Mouse (Mus musculus): ENCODE data around the gene Pld3.
"Not testable (repeated sequence)": the region's sequence is repeated elsewhere in the genome, so short reads cannot be mapped to it uniquely, and the experiment has no call there.

Pld3 gene

DNA sequence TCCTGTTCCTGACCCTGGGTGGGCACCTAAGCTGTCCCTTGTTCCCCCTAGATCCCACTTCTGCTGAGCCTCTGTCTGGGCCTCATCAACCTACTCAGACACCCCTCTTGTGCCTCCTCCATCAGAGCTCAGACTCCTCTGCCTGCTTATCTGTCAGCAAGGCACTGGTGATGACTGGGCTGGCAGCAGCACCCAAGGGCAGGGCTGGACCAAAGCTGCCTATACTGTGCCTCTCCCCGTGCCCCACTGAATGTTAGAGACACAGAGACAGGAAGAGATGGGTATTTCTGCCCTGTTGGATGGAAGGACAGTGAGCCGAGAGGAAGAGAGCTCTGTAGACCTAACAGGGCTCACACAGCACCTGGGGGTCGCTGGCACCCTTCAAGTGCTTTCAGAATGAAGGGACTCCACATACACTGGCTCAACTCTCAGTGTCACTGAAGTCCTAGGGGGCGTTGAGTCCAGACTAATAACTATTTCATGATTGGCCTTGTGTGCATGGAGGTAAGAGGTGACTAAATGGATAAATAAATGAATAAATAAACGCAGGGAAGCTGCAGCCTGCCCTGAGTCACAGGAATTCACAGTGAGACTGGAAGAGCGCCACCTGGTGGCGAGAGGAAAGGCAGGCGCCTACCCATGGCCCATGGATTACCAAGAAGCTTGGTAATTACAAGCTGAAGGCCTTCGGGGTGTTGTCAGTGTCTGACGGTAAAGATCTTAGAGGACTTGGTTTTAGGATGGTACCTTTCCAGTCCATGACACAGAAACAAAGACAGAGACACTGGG, 26.8 kb downstream of the Pld3 start:
- DNase-seq (ENCODE audit: low read depth, low spot score): no peak

DNA sequence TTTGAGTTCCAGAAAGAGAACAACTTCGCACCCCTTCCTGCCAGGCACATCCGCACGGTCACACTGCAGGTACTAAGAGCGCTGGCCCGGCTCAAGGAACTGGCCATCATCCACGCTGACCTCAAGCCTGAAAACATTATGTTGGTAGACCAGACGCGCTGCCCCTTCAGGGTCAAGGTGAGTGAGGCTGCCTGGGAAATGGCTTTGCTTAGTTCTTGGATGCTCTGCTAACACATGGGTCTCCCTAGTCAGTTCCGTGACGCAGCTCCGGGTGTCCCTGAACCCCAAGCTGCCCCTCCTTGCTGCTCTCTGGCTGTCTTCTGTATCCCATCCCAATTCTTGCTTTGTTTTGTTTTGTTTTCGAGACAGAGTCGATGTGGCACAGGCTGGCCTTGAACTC, 29.2 kb downstream of the Pld3 start:
- no peak for DNase-seq (ENCODE audit: low read depth, low spot score)

DNA sequence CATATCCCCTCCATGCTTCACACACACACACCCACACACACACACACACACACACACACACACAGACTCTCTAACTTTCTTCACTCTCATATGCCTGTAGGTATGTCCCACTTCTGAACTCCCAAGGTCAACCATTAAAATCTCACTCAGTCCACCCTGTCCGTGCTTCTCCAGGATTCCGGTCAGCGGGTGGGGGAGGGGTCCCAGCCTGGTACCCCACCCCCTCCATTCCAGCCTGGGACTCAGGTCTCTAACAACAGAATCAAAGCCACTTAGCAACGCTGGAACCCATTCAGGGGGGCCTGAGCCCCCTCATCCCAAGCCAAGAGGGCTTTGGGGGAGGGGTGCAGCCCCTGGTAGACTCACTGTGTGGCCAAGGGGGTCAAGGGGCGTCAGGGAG, 30.1 kb downstream of the Pld3 start, which contains the start of gene Hipk4:
Gene Hipk4 (plus strand): TSS at position 301 of the 400 bp plus-strand sequence.
- DNase-seq (ENCODE audit: low read depth, low spot score): no peak

DNA sequence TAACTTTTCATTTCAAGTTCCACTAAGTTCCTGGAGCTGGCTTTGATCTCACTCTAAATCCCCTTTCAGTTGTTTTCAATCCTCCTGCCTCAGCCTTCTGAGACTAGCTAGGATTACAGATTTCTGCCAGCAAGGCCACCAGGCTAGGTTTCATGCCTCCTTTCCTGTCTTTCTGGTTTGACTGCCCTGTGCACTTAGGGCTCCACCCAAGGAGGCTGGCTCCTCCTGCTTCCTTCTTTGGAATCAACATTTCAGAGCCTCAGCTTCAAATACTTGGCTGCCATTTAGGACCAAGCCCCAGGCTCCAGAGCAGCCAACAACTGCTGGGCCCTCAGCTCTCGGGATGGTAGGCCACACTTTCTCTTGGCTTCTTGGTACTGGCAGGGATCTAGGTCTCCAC, 32.4 kb downstream of the Pld3 start:
- no peak for DNase-seq (ENCODE audit: low read depth, low spot score)

DNA sequence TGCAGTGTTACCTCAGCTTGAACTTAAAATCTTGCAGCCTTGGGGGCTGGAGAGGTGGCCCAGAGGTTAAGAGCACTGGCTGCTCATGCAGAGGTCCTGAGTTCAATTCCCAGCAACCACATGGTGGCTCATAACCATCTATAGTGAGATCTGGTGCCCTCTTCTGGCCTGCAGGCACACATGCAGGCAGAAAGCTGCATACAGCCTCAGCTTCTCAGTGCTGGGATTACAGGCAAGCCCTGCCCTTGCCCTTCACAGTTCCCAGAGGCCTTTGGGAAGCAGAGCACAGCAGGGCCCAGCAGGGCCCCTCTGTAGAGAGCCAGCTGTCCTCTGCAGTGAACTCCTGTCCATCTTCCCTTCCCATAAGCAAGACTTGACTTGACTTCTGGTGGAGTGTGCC, 32.9 kb downstream of the Pld3 start:
- no peak for DNase-seq (ENCODE audit: low read depth, low spot score)

DNA sequence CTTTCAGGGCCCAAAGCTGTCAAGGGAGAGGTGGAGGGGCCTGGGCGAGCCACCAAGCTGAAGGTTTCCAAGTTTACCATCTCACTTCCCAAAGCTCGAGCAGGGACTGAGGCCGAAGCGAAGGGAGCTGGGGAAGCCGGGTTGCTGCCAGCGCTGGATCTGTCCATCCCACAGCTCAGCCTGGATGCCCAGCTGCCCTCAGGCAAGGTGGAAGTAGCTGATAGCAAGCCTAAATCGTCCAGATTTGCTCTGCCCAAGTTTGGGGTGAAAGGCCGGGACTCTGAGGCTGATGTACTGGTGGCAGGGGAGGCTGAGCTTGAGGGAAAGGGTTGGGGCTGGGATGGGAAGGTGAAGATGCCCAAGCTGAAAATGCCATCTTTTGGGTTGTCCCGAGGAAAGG, 34.7 kb downstream of the Pld3 start:
- DNase-seq (ENCODE audit: low read depth, low spot score): no peak

DNA sequence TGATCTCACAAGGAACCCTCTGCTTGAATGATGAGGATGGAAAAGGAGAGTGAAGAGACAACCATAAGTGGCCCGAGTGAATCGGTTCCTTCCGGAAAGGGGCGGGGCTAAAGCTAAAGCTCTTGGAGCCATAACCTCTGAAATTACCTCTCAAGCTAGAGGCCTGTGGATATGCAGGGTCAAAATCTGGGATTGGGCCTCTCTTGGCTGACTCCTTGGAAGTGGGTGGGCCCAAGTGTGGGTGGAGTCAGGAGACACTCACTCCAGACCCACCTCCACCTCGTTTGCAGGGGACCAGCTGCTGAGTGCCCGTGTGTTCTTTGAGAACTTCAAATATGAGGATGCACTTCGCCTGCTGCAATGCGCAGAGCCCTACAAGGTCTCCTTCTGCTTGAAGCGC, 38.1 kb downstream of the Pld3 start:
- DNase-seq (ENCODE audit: low read depth, low spot score): no peak

DNA sequence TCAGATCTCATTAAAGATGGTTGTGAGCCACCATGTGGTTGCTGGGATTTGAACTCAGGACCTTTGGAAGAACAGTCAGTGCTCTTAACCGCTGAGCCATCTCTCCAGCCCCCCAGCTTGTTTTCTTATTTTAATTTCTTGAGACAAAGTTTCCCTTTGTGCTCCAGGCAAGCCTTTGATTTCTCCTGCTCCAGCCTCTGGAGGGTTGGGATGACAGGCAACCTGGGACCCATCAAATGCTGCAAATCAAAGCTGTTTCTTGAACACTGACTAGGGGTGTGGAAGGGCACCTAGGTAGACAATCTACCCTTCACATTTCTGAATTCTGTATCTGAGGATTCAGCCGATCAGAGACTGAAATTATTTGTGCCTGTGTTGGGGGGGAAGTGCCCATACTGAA, 42.2 kb downstream of the Pld3 start:
- DNase-seq (ENCODE audit: low read depth, low spot score): no peak

DNA sequence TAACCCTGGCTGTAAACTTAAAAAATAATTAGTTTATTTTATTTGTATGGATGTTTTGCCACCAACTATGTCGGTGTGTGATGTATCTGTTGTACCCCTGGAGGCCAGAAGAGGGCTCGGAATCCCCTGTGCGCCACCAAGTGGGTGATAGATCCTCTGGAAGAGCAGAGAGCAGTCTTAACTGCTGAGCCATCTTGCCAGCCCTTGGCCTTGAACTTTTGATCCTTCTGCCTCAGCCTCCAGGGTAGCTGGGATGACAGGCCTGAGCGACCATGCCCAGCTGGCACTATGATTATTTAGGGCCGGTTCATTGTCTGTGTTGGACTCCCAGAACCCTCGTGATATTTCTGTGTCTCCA, 44.4 kb downstream of the Pld3 start:
- peak; percentile 65 for DNase-seq (ENCODE audit: low read depth, low spot score)

DNA sequence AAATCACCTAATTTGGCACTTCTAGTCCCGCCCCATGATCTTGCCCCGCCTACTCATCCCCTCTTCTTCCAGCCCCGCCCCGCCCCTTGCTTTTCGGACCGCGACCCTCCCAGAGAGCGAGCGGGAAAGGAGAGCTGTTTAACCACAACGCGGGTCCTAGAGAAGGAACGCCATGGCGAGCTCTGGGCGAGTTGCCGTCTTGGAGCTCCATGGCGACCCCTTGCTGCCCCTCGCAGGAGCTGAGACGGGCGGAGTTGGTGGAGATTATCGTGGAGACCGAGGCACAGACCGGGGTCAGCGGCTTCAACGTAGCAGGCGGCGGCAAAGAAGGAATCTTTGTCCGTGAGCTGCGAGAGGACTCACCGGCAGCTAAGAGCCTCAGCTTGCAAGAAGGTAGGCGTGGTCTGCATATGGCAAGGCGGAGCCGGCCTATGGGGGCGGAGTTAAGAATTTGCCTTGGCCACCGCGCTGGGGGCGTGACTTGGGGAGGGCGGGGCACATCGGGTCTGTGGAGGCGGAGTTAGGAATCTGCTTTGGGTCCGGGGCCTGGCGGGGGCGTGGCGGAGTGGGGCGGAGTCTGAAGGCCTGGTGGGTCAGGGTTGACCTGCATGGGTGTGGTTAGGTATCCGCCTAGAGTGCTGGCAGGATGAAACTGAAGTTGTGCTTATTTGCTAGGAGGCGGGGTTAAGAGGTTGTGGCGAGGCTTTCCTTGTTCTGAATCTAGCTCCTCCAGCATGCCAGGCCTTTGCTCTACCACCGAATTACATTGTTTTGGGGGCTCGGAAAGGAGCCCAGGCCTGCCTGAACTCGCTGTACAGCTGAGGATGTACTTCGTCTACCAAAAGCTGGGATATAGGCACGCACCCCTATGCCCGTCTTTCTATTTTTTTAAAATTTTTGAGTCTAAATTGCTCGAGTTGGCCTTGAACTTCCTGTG, 45.0 kb downstream of the Pld3 start:
- DNase-seq (ENCODE audit: low read depth, low spot score): peak; percentile 96

DNA sequence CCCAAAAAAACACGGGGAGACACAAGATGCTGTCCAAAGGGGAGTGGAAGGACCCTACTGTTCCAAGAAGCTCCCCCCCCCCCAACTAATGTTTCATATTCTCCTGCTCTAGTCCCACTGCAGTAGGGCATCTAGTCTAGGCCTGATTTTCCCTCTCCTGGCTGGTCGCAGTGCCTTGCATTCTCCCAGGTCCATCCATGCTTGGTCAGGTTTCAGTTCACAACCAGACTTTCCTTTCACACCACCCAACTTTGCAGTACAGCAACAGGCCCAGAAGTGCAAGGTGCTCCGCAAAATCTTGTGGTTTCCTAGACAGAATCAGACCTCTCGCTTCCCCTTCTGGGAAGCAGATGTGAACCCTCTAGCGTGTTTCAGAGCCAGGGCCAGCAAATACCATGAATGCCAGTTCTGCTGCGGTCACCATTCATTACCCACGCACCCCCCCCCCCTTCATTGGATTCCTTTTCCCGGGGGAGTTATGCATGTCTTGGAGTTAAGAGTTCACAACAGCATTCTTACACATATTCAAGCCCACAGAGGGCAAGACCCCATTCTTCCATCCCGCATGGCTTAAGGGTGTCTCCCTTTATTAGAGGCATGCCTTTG, 46.1 kb downstream of the Pld3 start:
- no peak for DNase-seq (ENCODE audit: low read depth, low spot score)

DNA sequence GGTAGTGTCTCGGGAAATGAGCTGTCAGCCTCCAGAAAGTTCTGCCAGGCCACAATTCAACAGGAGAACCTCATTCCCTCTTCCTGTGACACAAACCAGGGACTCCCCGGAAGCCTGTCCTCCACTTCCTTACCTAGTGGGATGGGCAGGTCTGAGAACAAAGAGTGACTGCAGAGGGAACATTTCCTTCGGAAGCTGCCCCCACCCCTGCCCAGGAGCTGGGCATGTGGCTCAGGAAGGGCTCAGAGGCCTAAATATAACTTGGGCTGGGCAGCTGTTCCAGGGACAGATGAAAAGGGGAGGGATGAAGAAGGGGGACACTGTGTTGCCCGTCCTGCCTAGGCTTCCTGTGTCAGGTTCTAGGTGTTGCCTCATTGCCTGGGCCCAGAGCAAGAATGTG, 51.4 kb downstream of the Pld3 start:
- DNase-seq (ENCODE audit: low read depth, low spot score): no peak

DNA sequence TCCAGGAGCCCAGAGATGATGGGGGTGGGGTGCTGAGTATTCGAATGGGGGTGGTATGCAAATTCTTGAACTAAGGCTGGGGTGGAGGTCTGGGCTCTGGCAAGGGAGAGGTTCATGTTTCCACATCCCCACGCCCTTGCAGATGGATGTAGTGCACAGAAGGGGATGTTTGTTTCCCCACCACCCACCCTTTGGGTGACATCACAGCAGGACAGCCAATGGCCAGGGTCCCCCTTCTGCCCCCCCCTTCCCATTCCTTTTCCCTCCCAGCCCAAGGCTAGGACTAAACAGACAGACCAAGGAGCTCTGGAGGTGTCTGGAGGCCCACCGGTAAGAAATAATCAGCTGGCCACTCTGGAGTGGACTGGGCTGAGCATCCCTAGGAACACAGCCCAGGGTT, 54.0 kb downstream of the Pld3 start, which contains the start of gene Prx:
Gene Prx (plus strand): TSS at position 289 of the 400 bp plus-strand sequence.
- no peak for DNase-seq (ENCODE audit: low read depth, low spot score)

DNA sequence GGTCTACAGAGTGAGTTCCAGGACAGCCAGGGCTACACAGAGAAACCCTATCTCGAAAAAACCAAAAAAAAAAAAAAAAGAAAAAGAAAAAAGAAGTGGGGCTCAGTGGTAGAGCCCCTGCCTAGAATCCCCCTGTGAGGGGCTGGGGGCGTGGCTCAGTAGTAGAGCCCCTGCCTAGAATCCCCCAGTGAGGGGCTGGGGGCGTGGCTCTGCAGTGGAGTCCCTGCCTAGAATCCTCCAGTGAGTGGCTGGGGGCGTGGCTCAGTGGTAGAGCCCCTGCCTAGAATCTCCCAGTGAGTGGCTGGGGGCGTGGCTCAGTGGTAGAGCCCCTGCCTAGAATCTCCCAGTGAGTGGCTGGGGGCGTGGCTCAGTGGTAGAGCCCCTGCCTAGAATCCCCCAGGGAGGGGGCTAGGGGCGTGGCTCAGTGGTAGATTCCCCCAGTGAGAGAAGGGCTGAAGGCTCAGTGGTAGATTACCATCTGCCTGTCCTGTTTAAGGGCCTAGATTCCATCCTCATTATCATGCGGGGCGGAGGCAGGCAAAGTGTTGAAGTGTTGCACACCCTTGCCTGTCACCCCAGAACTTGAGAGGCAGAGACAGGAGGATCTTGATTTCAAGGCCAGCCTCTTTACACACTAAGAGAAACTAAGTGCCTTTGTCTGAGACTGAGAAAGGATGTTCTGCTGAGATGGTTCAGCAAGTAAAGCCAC, 58.2 kb downstream of the Pld3 start:
- DNase-seq (ENCODE audit: low read depth, low spot score): not testable (repeated sequence)

DNA sequence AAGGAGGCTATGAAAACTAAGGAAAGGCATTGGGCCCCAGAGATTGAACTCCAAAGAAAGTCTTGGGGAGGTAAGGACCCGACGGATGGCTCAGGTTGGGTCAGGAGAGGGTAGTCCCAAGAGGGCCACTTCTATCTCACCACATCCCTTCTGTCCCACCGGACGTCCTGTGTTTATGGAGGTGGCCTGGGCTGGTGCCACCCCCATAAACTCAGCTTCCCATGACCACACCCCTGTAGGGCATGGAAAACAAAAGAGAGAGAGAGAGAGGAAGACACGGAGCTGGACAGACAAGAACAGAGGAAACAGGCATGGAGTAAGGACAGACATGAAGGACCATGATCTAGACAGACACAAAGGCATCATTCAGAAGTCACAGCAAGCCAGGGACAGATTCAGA, 59.6 kb downstream of the Pld3 start:
- DNase-seq (ENCODE audit: low read depth, low spot score): no peak

DNA sequence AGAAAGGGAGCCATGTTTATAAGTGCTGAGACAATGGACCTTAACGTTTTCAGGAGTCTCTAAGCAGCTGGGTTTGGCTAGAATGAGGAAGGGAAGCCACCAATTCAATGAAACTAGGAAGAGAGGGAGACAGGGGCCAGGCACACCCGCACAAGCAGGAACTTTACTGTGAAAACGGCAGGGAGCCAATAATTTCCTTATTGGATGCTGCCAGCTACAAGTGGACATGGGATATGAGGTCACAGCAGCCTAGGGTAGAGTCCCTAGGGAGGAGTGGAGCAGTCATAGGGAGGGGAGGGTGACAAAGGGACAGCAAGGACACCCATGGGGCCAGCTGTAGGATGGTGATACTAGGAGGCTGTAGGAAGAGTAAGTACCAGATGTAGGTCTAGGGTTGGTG, 60.0 kb downstream of the Pld3 start:
- no peak for DNase-seq (ENCODE audit: low read depth, low spot score)

DNA sequence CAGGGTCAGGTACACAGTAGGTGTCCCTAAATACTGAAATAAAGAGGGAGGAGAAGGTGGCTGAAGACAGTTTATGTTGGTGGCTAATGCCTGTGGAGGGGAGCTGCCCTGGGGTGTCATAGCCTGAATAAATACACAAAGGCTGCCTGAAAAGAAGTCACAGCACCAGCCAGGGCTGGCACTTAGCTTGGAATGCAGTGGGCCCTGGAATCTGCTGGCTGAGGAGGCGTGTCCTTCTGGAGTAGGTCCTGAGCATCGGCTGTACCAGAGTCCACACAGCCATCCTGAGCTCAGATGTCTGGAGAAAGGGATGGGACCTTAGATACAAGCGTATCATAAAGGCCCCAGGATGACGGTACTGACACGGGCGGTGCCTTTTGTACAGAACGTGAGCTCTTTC, 61.2 kb downstream of the Pld3 start:
- DNase-seq (ENCODE audit: low read depth, low spot score): no peak

DNA sequence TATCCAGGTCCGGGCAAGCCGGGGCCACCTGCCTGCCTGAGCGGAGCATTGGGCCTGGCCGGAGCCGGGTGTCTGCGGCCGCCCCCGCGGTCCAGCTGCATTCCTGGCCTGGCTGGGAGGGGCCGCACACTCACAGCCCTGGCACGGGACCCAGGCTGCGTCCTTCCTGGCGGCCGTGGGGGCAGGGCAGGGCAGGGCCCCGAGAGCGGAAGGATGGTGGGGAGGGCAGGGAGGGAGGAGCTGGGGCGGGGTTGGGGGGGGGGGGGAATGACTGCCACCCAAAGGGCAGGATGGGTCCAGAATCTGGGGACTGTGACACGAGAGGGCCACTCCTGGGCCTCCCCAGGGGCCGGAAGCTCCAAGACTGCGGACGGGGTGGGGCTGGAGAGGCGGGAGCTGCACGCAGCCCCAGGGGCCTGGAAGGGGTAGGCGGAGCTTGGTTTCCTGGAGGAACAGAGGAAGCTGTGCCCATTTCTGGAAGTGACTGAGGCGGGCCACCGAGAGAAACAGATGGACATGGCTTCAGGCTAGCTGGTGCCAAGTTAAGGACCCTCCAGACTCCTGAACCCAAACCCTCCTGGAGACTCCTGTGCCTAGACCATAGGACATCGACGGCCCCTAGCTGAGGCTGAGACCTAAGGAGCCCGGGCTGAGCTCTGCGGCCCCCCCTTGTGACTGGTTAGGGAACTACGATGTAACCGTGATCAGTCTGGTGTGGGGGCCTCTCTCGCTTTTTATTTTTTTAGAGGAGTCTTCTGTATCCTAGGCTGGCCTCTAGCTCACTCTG, 62.3 kb downstream of the Pld3 start:
- no peak for DNase-seq (ENCODE audit: low read depth, low spot score)

DNA sequence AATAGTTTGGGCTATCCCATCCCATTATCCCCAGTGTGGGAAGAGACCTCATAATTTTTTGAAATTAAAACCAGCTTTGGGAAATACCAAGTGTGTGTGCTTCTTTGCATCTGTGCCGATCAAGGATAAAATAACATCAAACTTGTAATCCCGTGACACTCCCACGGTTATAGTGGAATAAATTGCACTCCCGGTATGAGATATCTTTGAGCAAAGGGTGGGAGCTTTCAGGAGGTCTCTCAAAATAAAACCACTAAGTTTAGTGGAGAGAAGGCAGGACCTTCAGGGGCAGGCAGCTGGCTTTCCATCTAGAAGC, 62.8 kb downstream of the Pld3 start:
- DNase-seq (ENCODE audit: low read depth, low spot score): no peak

DNA sequence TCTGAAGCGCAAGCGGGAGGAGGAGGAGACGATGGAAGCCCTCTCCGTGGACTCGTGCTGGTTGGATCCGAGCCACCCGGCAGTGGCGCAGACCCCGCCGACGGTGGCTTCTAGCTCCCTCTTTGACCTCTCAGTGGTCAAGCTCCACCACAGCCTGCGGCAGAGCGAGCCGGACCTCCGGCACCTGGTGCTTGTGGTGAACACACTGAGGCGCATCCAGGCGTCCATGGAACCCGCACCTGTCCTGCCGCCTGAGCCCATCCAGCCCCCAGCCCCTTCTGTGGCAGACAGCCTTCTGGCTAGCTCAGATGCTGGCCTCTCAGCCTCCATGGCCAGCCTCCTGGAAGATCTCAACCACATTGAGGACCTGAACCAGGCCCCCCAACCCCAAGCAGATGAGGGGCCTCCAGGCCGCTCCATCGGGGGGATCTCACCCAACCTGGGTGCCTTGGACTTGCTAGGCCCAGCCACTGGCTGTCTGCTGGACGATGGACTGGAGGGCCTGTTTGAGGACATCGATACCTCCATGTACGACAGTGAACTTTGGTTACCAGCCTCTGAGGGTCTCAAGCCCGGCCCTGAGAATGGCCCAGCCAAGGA, 63.6 kb downstream of the Pld3 start:
- no peak for DNase-seq (ENCODE audit: low read depth, low spot score)
